Mouse (Mus musculus): ENCODE results near the gene Lrrc43.

Gene Lrrc43

GRCm38 (mm10) chr5:123520666-123521065, 31.6 kb downstream of the Lrrc43 start:
- DNase-seq (ENCODE audit: low read depth, low spot score): no peak

GRCm38 (mm10) chr5:123521621-123522020, 32.5 kb downstream of the Lrrc43 start:
- DNase-seq (ENCODE audit: low read depth, low spot score): no peak

GRCm38 (mm10) chr5:123522166-123522565, 33.1 kb downstream of the Lrrc43 start:
- no peak for DNase-seq (ENCODE audit: low read depth, low spot score)

GRCm38 (mm10) chr5:123523692-123524392, 34.7 kb downstream of the Lrrc43 start, which contains the start of gene Diablo:
TSS of gene Diablo (minus strand) at chr5:123524176.
- peak; percentile 99 for DNase-seq (ENCODE audit: low read depth, low spot score)

GRCm38 (mm10) chr5:123524393-123524750, 35.3 kb downstream of the Lrrc43 start:
- no peak for DNase-seq (ENCODE audit: low read depth, low spot score)

GRCm38 (mm10) chr5:123525281-123525680, 36.2 kb downstream of the Lrrc43 start, which contains the start of gene Gm49027:
TSS of gene Gm49027 (minus strand) at chr5:123525488.
- no peak for DNase-seq (ENCODE audit: low read depth, low spot score)

- DNase-seq (ENCODE audit: low read depth, low spot score): no peak
Observed at GRCm38 (mm10) chr5:123525916-123526495, 36.9 kb downstream of the Lrrc43 start.

GRCm38 (mm10) chr5:123528641-123529040, 39.5 kb downstream of the Lrrc43 start:
- no peak for DNase-seq (ENCODE audit: low read depth, low spot score)

- DNase-seq (ENCODE audit: low read depth, low spot score): no peak
Observed at GRCm38 (mm10) chr5:123530056-123530455, 41.0 kb downstream of the Lrrc43 start.

GRCm38 (mm10) chr5:123533801-123534200, 44.7 kb downstream of the Lrrc43 start:
- DNase-seq (ENCODE audit: low read depth, low spot score): no peak

GRCm38 (mm10) chr5:123555693-123556092, 66.6 kb downstream of the Lrrc43 start:
- DNase-seq (ENCODE audit: low read depth, low spot score): no peak

GRCm38 (mm10) chr5:123556451-123556850, 67.3 kb downstream of the Lrrc43 start:
- DNase-seq (ENCODE audit: low read depth, low spot score): no peak
